Mouse (Mus musculus): ENCODE results near the gene Olfr1044. TPM values are rescaled to one million over a fixed set of nuclear protein-coding genes. Genes with fewer than 3 reads are reported as not detected.

Gene Olfr1044
- polyA plus RNA-seq (2014; fragmentation: Illumina TruSeq; extraction: RNeasy Lipid Tissue Mini Kit (QIAGEN cat#74804); ENCODE audit: low read depth, low replicate concordance), result not detected

GRCm38 (mm10) chr2:86177720-86178119 is at the start of gene Olfr1044:
Gene Olfr1044 (minus strand): TSS chr2:86177820.

DNA sequence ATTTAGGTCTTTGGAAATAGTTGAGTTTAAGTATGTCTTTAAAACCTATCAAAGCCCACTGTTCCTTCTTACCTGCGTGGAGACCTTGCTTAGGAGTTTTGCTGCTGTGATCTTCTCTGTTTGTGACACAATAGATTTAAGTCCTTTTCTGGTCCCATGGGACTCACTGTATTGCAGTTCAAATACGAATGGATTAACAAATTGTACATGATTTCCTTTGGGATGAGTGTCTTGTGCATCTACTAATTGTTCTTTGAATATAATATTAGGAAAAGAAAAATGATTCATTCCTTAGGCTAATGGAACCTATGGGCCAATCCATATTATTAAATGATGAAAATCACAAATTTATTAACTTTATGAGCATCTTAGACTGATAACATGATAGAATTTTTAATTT is 41.6 kb upstream of the Olfr1044 start, which contains the start of gene Olfr1046:
Gene Olfr1046, minus strand, starts transcription at position 101 of the 400 bp plus-strand sequence.

GRCm38 (mm10) chr2:86202909-86203308 is 25.3 kb upstream of the Olfr1044 start, which contains the start of gene Olfr1045:
Gene Olfr1045 (minus strand): TSS chr2:86203009.

GRCm38 (mm10) chr2:86185583-86185982 is 8.0 kb upstream of the Olfr1044 start, which contains the start of gene Olfr52:
Gene Olfr52 (minus strand): TSS chr2:86185683.

DNA sequence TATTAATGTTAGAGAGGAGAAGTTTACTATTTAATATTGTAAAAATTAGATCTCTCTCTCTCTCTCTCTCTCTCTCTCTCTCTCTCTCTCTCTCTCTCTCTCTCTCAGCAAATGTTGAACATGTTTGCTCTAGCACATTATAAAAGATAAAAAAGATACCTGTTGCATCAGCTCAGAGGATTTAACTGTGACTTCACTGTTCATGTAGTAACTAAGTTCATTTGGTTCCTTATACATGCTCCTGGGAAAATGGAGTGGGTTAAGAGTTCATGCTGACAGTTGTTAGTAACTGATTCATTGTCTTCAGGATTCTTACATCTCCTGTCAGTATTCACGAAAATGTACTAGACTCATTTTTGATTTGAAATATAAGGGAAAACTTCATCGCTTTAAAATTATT is 10.2 kb downstream of the Olfr1044 start, which contains the start of gene Olfr1043:
Gene Olfr1043, minus strand, starts transcription at position 101 of the 400 bp plus-strand sequence.

GRCm38 (mm10) chr2:86161738-86162137 is 15.9 kb downstream of the Olfr1044 start, which contains the start of gene Olfr1042:
Gene Olfr1042 (minus strand): TSS chr2:86161838.

GRCm38 (mm10) chr2:86146632-86147031 is 31.0 kb downstream of the Olfr1044 start, which contains the start of gene Olfr1040:
Gene Olfr1040 (minus strand): TSS chr2:86146732.

DNA sequence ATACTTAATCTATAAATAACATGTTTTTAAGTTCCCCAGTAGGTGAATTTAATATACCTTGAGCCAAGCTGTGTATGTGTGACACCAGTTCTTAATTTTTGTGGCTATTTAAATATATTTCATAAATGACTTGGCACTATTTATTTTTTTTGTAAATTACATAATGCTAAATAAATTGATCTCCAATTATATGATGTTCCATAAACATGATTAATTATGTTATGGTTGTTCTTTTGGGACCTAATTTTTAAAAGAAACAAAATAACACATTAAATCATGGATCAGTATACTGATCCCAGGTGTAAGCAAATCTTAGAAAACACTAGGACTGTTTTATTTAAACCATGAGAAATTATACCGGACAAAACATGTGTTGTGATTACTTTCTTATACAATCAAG is 41.8 kb downstream of the Olfr1044 start, which contains the start of gene Olfr1039:
Gene Olfr1039, minus strand, starts transcription at position 101 of the 400 bp plus-strand sequence.

Other genes starting within 250 kb of the Olfr1044 start
- not detected for gene Olfr1028, start 227.4 kb downstream of the Olfr1044 start, polyA plus RNA-seq (2014; fragmentation: Illumina TruSeq; extraction: RNeasy Lipid Tissue Mini Kit (QIAGEN cat#74804); ENCODE audit: low read depth, low replicate concordance)
- not detected for gene Olfr1029, start 203.9 kb downstream of the Olfr1044 start, polyA plus RNA-seq (2014; fragmentation: Illumina TruSeq; extraction: RNeasy Lipid Tissue Mini Kit (QIAGEN cat#74804); ENCODE audit: low read depth, low replicate concordance)
- not detected for gene Olfr1030, start 198.5 kb downstream of the Olfr1044 start, polyA plus RNA-seq (2014; fragmentation: Illumina TruSeq; extraction: RNeasy Lipid Tissue Mini Kit (QIAGEN cat#74804); ENCODE audit: low read depth, low replicate concordance)
- gene Olfr1031, start 187.5 kb downstream of the Olfr1044 start, polyA plus RNA-seq (2014; fragmentation: Illumina TruSeq; extraction: RNeasy Lipid Tissue Mini Kit (QIAGEN cat#74804); ENCODE audit: low read depth, low replicate concordance), result not detected
- not detected for gene Olfr1032, start 172.3 kb downstream of the Olfr1044 start, polyA plus RNA-seq (2014; fragmentation: Illumina TruSeq; extraction: RNeasy Lipid Tissue Mini Kit (QIAGEN cat#74804); ENCODE audit: low read depth, low replicate concordance)
- gene Olfr1033, start 157.2 kb downstream of the Olfr1044 start, polyA plus RNA-seq (2014; fragmentation: Illumina TruSeq; extraction: RNeasy Lipid Tissue Mini Kit (QIAGEN cat#74804); ENCODE audit: low read depth, low replicate concordance), result 4.8 TPM
- 0.92 TPM for gene Olfr1034, start 132.0 kb downstream of the Olfr1044 start, polyA plus RNA-seq (2014; fragmentation: Illumina TruSeq; extraction: RNeasy Lipid Tissue Mini Kit (QIAGEN cat#74804); ENCODE audit: low read depth, low replicate concordance)
- gene Olfr1036, start 103.8 kb downstream of the Olfr1044 start, polyA plus RNA-seq (2014; fragmentation: Illumina TruSeq; extraction: RNeasy Lipid Tissue Mini Kit (QIAGEN cat#74804); ENCODE audit: low read depth, low replicate concordance), result not detected
- not detected for gene Olfr1037, start 90.4 kb downstream of the Olfr1044 start, polyA plus RNA-seq (2014; fragmentation: Illumina TruSeq; extraction: RNeasy Lipid Tissue Mini Kit (QIAGEN cat#74804); ENCODE audit: low read depth, low replicate concordance)
- gene Olfr1039, start 41.9 kb downstream of the Olfr1044 start, polyA plus RNA-seq (2014; fragmentation: Illumina TruSeq; extraction: RNeasy Lipid Tissue Mini Kit (QIAGEN cat#74804); ENCODE audit: low read depth, low replicate concordance), result not detected
- not detected for gene Olfr1040, start 31.1 kb downstream of the Olfr1044 start, polyA plus RNA-seq (2014; fragmentation: Illumina TruSeq; extraction: RNeasy Lipid Tissue Mini Kit (QIAGEN cat#74804); ENCODE audit: low read depth, low replicate concordance)
- not detected for gene Olfr1042, start 16.0 kb downstream of the Olfr1044 start, polyA plus RNA-seq (2014; fragmentation: Illumina TruSeq; extraction: RNeasy Lipid Tissue Mini Kit (QIAGEN cat#74804); ENCODE audit: low read depth, low replicate concordance)
- gene Olfr1043, start 10.3 kb downstream of the Olfr1044 start, polyA plus RNA-seq (2014; fragmentation: Illumina TruSeq; extraction: RNeasy Lipid Tissue Mini Kit (QIAGEN cat#74804); ENCODE audit: low read depth, low replicate concordance), result not detected
- not detected for gene Olfr52, start 7.9 kb upstream of the Olfr1044 start, polyA plus RNA-seq (2014; fragmentation: Illumina TruSeq; extraction: RNeasy Lipid Tissue Mini Kit (QIAGEN cat#74804); ENCODE audit: low read depth, low replicate concordance)
- gene Olfr1045, start 25.2 kb upstream of the Olfr1044 start, polyA plus RNA-seq (2014; fragmentation: Illumina TruSeq; extraction: RNeasy Lipid Tissue Mini Kit (QIAGEN cat#74804); ENCODE audit: low read depth, low replicate concordance), result not detected
- not detected for gene Olfr1046, start 41.5 kb upstream of the Olfr1044 start, polyA plus RNA-seq (2014; fragmentation: Illumina TruSeq; extraction: RNeasy Lipid Tissue Mini Kit (QIAGEN cat#74804); ENCODE audit: low read depth, low replicate concordance)
- gene Olfr1047, start 53.6 kb upstream of the Olfr1044 start, polyA plus RNA-seq (2014; fragmentation: Illumina TruSeq; extraction: RNeasy Lipid Tissue Mini Kit (QIAGEN cat#74804); ENCODE audit: low read depth, low replicate concordance), result not detected
- not detected for gene Olfr1048, start 62.5 kb upstream of the Olfr1044 start, polyA plus RNA-seq (2014; fragmentation: Illumina TruSeq; extraction: RNeasy Lipid Tissue Mini Kit (QIAGEN cat#74804); ENCODE audit: low read depth, low replicate concordance)
- not detected for gene Olfr1049, start 80.5 kb upstream of the Olfr1044 start, polyA plus RNA-seq (2014; fragmentation: Illumina TruSeq; extraction: RNeasy Lipid Tissue Mini Kit (QIAGEN cat#74804); ENCODE audit: low read depth, low replicate concordance)
- not detected for gene Olfr1051, start 101.3 kb upstream of the Olfr1044 start, polyA plus RNA-seq (2014; fragmentation: Illumina TruSeq; extraction: RNeasy Lipid Tissue Mini Kit (QIAGEN cat#74804); ENCODE audit: low read depth, low replicate concordance)
- gene Olfr1052, start 114.6 kb upstream of the Olfr1044 start, polyA plus RNA-seq (2014; fragmentation: Illumina TruSeq; extraction: RNeasy Lipid Tissue Mini Kit (QIAGEN cat#74804); ENCODE audit: low read depth, low replicate concordance), result not detected
- not detected for gene Olfr1053, start 137.5 kb upstream of the Olfr1044 start, polyA plus RNA-seq (2014; fragmentation: Illumina TruSeq; extraction: RNeasy Lipid Tissue Mini Kit (QIAGEN cat#74804); ENCODE audit: low read depth, low replicate concordance)
- not detected for gene Olfr1054, start 157.6 kb upstream of the Olfr1044 start, polyA plus RNA-seq (2014; fragmentation: Illumina TruSeq; extraction: RNeasy Lipid Tissue Mini Kit (QIAGEN cat#74804); ENCODE audit: low read depth, low replicate concordance)
- not detected for gene Olfr1055, start 172.5 kb upstream of the Olfr1044 start, polyA plus RNA-seq (2014; fragmentation: Illumina TruSeq; extraction: RNeasy Lipid Tissue Mini Kit (QIAGEN cat#74804); ENCODE audit: low read depth, low replicate concordance)
- gene Olfr1056, start 184.6 kb upstream of the Olfr1044 start, polyA plus RNA-seq (2014; fragmentation: Illumina TruSeq; extraction: RNeasy Lipid Tissue Mini Kit (QIAGEN cat#74804); ENCODE audit: low read depth, low replicate concordance), result not detected
- gene Olfr1057, start 200.6 kb upstream of the Olfr1044 start, polyA plus RNA-seq (2014; fragmentation: Illumina TruSeq; extraction: RNeasy Lipid Tissue Mini Kit (QIAGEN cat#74804); ENCODE audit: low read depth, low replicate concordance), result not detected
- not detected for gene Olfr1058, start 210.7 kb upstream of the Olfr1044 start, polyA plus RNA-seq (2014; fragmentation: Illumina TruSeq; extraction: RNeasy Lipid Tissue Mini Kit (QIAGEN cat#74804); ENCODE audit: low read depth, low replicate concordance)
- not detected for gene Olfr1061, start 236.2 kb upstream of the Olfr1044 start, polyA plus RNA-seq (2014; fragmentation: Illumina TruSeq; extraction: RNeasy Lipid Tissue Mini Kit (QIAGEN cat#74804); ENCODE audit: low read depth, low replicate concordance)
- not detected for gene Olfr1062, start 248.9 kb upstream of the Olfr1044 start, polyA plus RNA-seq (2014; fragmentation: Illumina TruSeq; extraction: RNeasy Lipid Tissue Mini Kit (QIAGEN cat#74804); ENCODE audit: low read depth, low replicate concordance)

Data from heart, adult 10 weeks (tissue).